Mouse (Mus musculus) thymus, postnatal 36 days (tissue): ENCODE data around the gene Gusb.

Experiments used
- DNase-seq, 2 experiments: peaks; one replicate each; pipeline ENCODE4 v3.0.0; 2022; ENCODE audit warnings: mixed read lengths in 2 of 2

Gusb gene

GRCm38 (mm10) chr5:130023767-130024539, 21.1 kb upstream of the Gusb start:
- DNase-seq = peak; percentile 71 to 81

- DNase-seq = no peak
Observed at GRCm38 (mm10) chr5:130023067-130023766, 20.4 kb upstream of the Gusb start.

- no peak for DNase-seq
Observed at GRCm38 (mm10) chr5:130022366-130022765, 19.5 kb upstream of the Gusb start.

DNA sequence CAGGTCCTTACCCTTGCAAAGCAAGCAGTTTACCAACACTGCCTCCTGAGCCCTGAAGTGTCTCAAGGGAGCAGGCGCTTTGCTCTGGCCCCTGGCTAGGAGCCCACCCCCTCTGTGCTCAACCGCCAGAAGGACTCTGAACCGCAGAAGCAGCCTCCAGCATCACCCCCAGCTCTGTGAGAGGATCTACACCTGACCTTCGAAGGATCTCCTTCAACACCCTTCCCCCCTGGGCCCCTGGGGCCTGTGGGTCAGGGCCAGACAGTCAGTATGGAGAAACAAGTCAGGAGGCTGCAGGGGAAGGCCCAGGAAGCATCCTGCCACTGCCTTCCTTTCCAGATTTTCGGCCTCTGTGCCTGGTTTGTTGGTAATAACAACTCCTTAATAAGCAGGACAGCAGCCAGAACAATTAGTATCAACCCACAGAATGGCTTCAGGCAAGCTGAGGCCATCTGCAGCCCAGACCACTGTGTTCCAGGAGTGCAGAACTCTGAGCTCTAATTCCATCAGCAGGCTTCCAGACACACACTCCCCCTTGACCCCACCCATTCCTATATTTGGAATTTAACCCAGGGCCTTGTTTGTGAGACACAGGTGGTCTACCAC, 18.6 kb upstream of the Gusb start:
- no peak for DNase-seq

GRCm38 (mm10) chr5:130019461-130019860, 16.6 kb upstream of the Gusb start:
- no peak for DNase-seq

GRCm38 (mm10) chr5:130015104-130015503, 12.3 kb upstream of the Gusb start:
- DNase-seq = no peak

DNA sequence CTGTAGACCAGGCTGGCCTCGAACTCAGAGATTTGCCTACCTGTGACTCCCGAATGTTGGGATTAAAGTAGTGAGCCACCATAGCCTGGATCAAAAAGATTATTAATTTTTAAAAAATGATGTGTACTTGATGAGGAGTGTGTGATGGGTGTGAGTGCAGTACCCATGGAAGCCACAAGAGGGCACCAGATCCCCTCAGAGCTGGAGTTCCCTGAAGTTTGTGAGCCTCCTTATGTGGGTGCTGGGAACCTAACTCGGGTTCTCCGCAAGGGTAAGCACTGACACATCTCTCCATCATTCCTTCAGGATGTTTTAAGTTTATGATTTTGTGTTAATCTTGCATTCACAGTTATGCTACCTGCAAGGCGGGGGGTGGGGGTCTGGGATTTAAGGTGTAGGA, 8.1 kb upstream of the Gusb start:
- no peak for DNase-seq

DNA sequence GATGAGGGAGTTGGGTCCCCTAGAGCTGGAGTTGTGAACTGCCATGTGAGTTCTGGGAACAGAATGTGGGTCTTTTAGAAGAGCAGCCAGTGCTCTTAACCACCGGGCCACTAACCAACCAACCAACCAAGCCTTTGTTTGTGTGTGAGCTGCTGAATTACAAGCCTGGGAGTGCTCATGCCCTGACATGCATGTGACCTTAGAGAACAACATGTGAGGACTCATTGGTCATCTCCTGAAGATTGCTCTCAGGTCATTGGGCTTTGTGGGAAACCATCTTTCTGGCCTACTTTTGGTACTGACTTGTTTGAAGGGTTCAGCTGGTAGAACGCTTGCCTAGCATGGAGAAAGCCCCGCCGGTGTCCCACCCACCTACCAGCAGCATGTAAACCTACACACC, 6.9 kb upstream of the Gusb start:
- DNase-seq = no peak

GRCm38 (mm10) chr5:130008034-130008590, 5.3 kb upstream of the Gusb start:
- DNase-seq = no peak

DNA sequence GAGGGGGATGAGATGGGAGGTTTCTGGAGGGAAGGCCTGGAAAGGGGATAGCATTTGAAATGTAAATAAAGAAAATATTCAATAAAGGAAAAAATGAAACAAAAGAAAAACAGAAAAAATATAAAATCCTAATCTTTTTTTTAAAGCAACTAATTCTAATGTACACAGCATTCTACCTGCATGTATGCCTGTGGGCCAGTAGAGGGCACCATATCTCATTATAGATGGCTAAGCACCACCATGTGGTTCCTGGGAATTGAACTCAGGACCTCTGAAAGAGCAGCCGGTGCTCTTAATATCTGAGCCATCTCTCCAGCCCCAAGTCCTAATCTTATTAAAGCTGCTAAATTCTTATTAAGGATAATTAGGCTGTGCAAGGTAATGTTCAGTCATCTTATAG, 4.5 kb upstream of the Gusb start:
- DNase-seq = no peak

GRCm38 (mm10) chr5:130003229-130003628, 380 bp upstream of the Gusb start:
- no peak for DNase-seq

DNA sequence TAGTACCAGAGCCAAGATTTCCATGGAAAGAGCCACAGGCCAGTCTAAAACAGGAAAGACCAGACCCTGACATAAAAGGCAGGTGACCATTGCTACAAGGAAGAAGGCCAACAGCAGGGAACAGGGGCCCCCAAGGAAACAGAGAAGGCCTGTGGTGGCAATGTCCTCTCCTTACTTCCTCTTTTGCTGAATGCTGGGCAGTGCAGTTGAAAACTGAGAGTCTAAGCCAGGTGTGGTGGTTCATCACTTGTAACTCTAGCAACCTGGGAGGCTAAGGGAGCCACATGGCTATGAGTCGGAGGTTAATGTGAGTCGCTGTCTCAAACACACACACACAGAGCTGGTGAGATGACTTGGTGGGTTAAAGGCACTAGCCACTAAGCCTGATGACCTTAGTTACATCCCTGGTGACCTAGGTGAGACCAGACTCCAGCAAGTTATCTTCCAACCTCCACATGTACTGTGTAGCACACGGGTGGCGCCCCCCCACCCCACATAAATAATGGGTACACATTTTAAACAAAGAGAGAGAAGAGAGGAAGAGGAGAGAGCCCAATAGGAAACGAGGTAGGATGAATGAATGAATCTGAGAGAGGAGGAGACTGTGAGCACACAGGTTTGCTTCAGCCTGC, 1.4 kb downstream of the Gusb start:
- no peak for DNase-seq

DNA sequence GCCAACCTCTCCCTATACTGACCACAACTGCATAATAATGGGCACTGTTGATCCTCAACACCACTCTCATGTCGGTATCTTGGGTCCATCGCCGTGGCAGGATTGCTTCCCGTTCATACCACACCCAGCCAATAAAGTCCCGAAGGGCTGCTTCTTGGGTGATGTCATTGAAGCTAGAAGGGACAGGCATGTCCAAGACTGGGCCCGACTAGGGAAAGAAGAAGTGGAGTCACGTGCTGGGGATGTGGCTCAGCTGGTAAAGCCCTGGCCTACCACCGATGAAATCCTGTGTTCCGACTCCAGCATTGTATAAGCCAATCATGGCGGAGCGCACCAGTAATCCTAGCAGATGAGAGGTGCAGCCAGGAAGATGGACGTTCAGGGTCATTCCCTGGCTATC, 2.1 kb downstream of the Gusb start:
- no peak for DNase-seq

DNA sequence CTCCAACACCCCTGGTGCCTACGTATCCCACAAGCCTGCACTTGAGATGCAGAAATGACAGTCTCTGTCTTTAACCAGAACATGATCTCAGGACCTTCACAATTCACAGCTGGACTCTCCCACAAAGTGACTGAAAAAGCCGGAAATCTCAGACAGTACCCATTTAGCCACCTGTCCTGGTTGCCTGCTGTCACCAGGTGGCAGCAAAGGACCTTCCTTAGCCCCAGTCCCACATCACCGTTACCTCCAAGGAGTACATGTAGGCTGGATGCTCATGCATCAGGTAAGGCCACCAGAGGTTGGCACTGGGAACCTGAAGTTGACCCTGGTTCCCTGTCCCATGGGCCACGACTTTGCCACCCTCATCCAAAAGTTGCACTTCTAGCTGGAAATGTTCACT, 3.8 kb downstream of the Gusb start:
- peak; percentile 54 for DNase-seq

DNA sequence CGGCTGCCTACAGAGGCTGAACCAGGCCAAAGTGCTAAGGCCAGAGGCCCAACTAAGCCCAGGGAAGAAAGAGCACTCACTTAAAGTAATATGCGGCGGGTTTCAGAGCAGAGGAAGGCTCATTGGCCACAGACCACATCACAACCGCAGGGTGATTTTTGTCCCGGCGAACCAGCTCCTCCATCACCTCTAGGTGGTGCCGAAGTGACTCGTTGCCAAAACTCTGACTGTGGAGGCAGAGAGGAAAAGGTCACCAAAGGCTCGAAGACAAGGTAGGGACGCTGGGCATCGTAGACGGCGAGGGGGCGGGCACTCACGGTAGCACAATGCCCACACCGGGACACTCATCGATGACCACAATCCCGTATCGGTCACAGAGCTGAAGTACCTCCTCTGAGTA, 5.1 kb downstream of the Gusb start:
- no peak for DNase-seq

DNA sequence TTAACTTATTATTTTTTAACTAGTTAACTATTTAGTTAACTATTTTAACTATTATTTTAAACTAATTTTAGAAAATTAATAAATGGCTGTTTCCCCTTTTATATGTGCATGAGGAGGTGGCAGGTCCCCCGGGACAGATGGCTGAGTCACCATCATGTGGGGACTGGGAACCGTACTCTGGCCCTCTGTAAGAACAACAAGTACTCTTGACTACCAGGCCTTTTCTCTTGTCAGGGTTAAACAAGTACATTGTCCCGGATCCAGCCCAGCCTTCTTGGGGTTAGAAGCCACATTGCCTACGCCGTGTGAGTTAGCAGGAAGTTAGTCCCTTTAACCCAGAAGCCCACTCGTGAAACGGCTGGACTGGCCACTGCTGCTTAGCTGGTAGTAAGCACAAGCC, 7.9 kb downstream of the Gusb start:
- no peak for DNase-seq

GRCm38 (mm10) chr5:129993374-129993773, 9.5 kb downstream of the Gusb start:
- no peak for DNase-seq

- no peak for DNase-seq
Observed at GRCm38 (mm10) chr5:129991898-129992297, 11.0 kb downstream of the Gusb start.

GRCm38 (mm10) chr5:129989376-129989775, 13.5 kb downstream of the Gusb start:
- DNase-seq = no peak

DNA sequence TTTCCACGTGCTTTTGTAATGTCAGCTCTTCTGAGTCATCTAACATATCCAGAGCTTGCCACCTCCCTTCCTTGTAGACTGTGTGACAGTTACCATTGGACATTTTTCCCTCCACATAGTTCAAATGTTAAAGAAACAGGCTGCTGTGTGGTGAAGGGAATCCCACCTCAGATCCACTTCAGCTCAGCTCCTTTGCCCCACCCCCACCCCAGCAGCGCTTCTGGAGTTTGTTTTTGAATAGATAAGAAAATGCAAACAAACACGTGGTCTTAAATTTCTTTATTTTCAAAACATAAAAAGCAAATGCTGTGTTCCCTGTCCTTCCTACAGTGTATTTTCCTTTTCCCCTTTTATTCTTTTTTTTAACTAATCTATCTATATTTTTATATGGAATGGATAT, 22.6 kb downstream of the Gusb start:
- DNase-seq = no peak

- no peak for DNase-seq
Observed at GRCm38 (mm10) chr5:129978608-129979007, 24.2 kb downstream of the Gusb start.

DNA sequence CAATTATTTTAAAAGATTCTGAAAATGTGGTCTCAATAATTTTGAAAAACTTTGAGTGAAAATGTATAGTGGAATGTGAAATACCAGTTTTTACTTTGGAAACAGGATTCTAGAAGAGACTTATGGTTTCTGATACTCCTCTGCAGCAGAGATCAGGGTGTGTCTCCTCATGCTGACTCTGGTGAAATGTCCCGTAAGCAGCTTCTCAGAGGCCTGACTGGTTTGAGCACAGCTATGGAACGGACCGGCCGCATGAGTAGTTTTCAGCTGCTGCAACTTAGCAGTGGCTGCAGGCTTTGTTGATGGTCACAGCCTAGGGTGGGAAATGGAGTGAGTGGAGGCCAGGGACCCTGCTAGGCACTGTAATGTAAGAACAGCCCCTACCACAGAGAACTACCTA, 25.1 kb downstream of the Gusb start:
- DNase-seq = no peak

DNA sequence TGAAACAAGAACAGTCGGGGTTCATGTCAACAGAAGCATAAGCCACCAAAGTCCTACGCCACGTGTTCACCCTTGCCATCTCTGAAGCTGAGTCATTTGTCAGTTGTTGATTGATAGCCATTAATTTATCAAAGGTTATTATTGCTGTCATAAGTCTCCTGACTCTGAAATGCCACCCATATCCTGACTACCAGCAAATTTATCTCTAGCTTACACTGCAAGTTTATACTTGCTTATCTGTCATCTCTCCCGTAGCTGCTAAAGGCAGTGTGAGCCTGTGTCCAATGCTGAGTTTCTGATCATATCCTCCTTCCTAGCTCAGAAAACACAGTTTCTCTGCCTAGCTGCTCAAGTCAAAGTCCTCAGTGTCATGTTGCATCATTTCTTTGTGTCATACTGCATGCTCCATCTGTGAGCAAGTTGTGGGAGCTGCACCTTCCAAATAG, 28.0 kb downstream of the Gusb start:
- DNase-seq = no peak
